Mouse (Mus musculus) neural tube, embryonic 11.5 days (tissue): ENCODE measurements around the gene Sdc4. TPM values are rescaled to one million over a fixed set of nuclear protein-coding genes. Genes with fewer than 3 reads are reported as not detected.

Source experiments
- ATAC-seq: fragments of 200-750 bp; cut with Nextera tagmentation; 2 replicates; pipeline ENCODE4 v1.8.0; 2017; ENCODE audit warnings: moderate number of reproducible peaks, mild to moderate bottlenecking, moderate TSS enrichment, moderate library complexity; ENCODE audit not compliant: insufficient read depth, low FRiP score, low TSS enrichment
- DNase-seq: peaks from one replicate; pipeline ENCODE4 v3.0.0-alpha.2; 2015; ENCODE audit warnings: low spot score
- H3K27ac ChIP-seq: fragments of 300-500 bp; sonication (generic); 2 replicates; pipeline ENCODE4 v1.5.1; 2014; ENCODE audit warnings: low read depth, mild to moderate bottlenecking, low read length
- H3K27me3 ChIP-seq: fragments of 300-500 bp; sonication (generic); 2 replicates; pipeline ENCODE4 v1.6.1; 2014; ENCODE audit warnings: mild to moderate bottlenecking, low read length, mixed read lengths; ENCODE audit not compliant: control insufficient read depth, insufficient read depth
- H3K36me3 ChIP-seq: fragments of 300-500 bp; sonication (generic); 2 replicates; pipeline ENCODE4 v1.6.1; 2014; ENCODE audit warnings: mild to moderate bottlenecking, low read length, moderate library complexity, mixed read lengths; ENCODE audit not compliant: control insufficient read depth, insufficient read depth
- H3K4me1 ChIP-seq: fragments of 300-500 bp; sonication (generic); 2 replicates; pipeline ENCODE4 v1.6.1; 2014; ENCODE audit warnings: low read length, mixed read lengths; ENCODE audit not compliant: control insufficient read depth, insufficient read depth
- H3K4me2 ChIP-seq: fragments of 300-500 bp; sonication (generic); 2 replicates; pipeline ENCODE4 v1.6.1; 2014; ENCODE audit warnings: low read depth, mild to moderate bottlenecking, moderate library complexity
- H3K4me3 ChIP-seq: fragments of 300-500 bp; sonication (generic); 2 replicates; pipeline ENCODE4 v1.5.1; 2014; ENCODE audit warnings: low read depth, low read length
- H3K9ac ChIP-seq: fragments of 300-500 bp; sonication (generic); 2 replicates; pipeline ENCODE4 v1.6.1; 2014; ENCODE audit warnings: mild to moderate bottlenecking, low read length
- H3K9me3 ChIP-seq: fragments of 300-500 bp; sonication (generic); 2 replicates; pipeline ENCODE4 v1.6.1; 2016; ENCODE audit warnings: low read length; ENCODE audit not compliant: control insufficient read depth
- WGBS: fragments of 180-500 bp; shearing (Covaris S2); extraction: QIAGEN DNeasy Blood & Tissue Kit; methylation state at CpG from one replicate; pipeline ENCODE4 v1.1.7; 2014; 5-methylcytosine and 5-hydroxymethylcytosine counted together
- polyA plus RNA-seq: library from polyadenylated mRNA; unstranded; fragments of >200 nt; fragmentation: Nextera tagmentation; extraction: Ambion mirVana; gene quantifications from 2 replicates; pipeline ENCODE4 v1.2.1, GENCODE M21; 2014

Gene Sdc4
- polyA plus RNA-seq, 1 experiment from 2014 or later, result 11.5 TPM

- Histone ChIP-seq H3K27ac (no peak overlapping the region), H3K4me1 (peaks cover 5% of the 10 kb centered on the region; the same call in 1 of the 2 replicates), H3K27me3 (peaks cover 95% of the 10 kb centered on the region), H3K36me3 (no peaks in the 10 kb centered on the region), H3K9me3 (no peaks in the 10 kb centered on the region), H3K4me3 (peak overlapping the region; percentile 19), H3K4me2 (peak overlapping the region; percentile 36), H3K9ac (no peak overlapping the region; the same call in 1 of the 2 replicates)
- DNase-seq, result peak; percentile 45
- no peak for ATAC-seq
- under 1% methylated on average over 45 of the region's 49 CpGs for WGBS
These were observed 39.4 kb downstream of the Sdc4 start for GRCm38 (mm10) chr2:164404082-164404990.

GRCm38 (mm10) chr2:164403396-164404081 is 40.1 kb downstream of the Sdc4 start:
- Histone ChIP-seq H3K4me3 (no peak overlapping the region), H3K4me1 (peaks cover 5% of the 10 kb centered on the region; the same call in 1 of the 2 replicates), H3K4me2 (no peak overlapping the region), H3K36me3 (no peaks in the 10 kb centered on the region), H3K9ac (no peak overlapping the region), H3K27me3 (peaks cover 94% of the 10 kb centered on the region), H3K9me3 (no peaks in the 10 kb centered on the region), H3K27ac (no peak overlapping the region)
- DNase-seq, result no peak
- no peak for ATAC-seq
- WGBS, result 7% methylated on average over 14 of the region's 14 CpGs

GRCm38 (mm10) chr2:164402906-164403305 is 40.8 kb downstream of the Sdc4 start, which contains the start of gene Rbpjl:
Gene Rbpjl, plus strand, starts transcription at chr2:164403141.
- 3% methylated on average over 17 of the region's 17 CpGs for WGBS
- no peak within 1 kb of the TSS for H3K9ac ChIP-seq
- peak; percentile 84 for DNase-seq

GRCm38 (mm10) chr2:164396911-164397310 is 46.8 kb downstream of the Sdc4 start:
- H3K27me3 ChIP-seq, result peaks cover 32% of the 10 kb centered on the region
- no peaks in the 10 kb centered on the region for H3K4me1 ChIP-seq
- H3K36me3 ChIP-seq, result no peaks in the 10 kb centered on the region
- H3K9me3 ChIP-seq, result no peaks in the 10 kb centered on the region
- H3K27ac ChIP-seq, result no peak overlapping the region
- no peak overlapping the region for H3K9ac ChIP-seq
- DNase-seq (no peak), ATAC-seq (no peak)
- no peak overlapping the region for H3K4me3 ChIP-seq
- no peak overlapping the region for H3K4me2 ChIP-seq
- WGBS, result 81% methylated on average over 12 of the region's 12 CpGs

More at GRCm38 (mm10) chr2:164402906-164403305, 40.8 kb downstream of the Sdc4 start, which contains the start of gene Rbpjl:
- peaks cover 88% of the 10 kb centered on the region for H3K27me3 ChIP-seq
- H3K9me3 ChIP-seq, result no peaks in the 10 kb centered on the region
- H3K4me1 ChIP-seq, result peaks cover 5% of the 10 kb centered on the region; the same call in 1 of the 2 replicates
- H3K36me3 ChIP-seq, result no peaks in the 10 kb centered on the region
- no peak; the same call in 1 of the 2 replicates for ATAC-seq
- H3K4me3 ChIP-seq, result no peak within 1 kb of the TSS
- no peak within 1 kb of the TSS for H3K27ac ChIP-seq
- no peak within 1 kb of the TSS for H3K4me2 ChIP-seq

- no peak overlapping the region for H3K27ac ChIP-seq
- 91% methylated on average over 7 of the region's 7 CpGs for WGBS
- no peak for ATAC-seq
- H3K36me3 ChIP-seq, result no peaks in the 10 kb centered on the region
- no peak overlapping the region for H3K9ac ChIP-seq
- DNase-seq, result no peak
- no peak overlapping the region for H3K4me2 ChIP-seq
- no peak overlapping the region for H3K4me3 ChIP-seq
- H3K27me3 ChIP-seq, result peaks cover 23% of the 10 kb centered on the region
- no peaks in the 10 kb centered on the region for H3K9me3 ChIP-seq
- no peaks in the 10 kb centered on the region for H3K4me1 ChIP-seq
These were observed 47.6 kb downstream of the Sdc4 start for GRCm38 (mm10) chr2:164396076-164396475.

- 0 out of 2 replicates have a peak, but pooled peaks cover 3% of the 10 kb centered on the region for H3K4me1 ChIP-seq
- H3K27ac ChIP-seq, result no peak overlapping the region
- no peak overlapping the region for H3K4me2 ChIP-seq
- no peak for DNase-seq
- no peaks in the 10 kb centered on the region for H3K9me3 ChIP-seq
- H3K36me3 ChIP-seq, result no peaks in the 10 kb centered on the region
- H3K4me3 ChIP-seq, result no peak overlapping the region
- no peak for ATAC-seq
- no peak overlapping the region for H3K9ac ChIP-seq
- WGBS, result 78% methylated on average over 29 of the region's 29 CpGs
- 0 out of 2 replicates have a peak, but pooled peaks cover 4% of the 10 kb centered on the region for H3K27me3 ChIP-seq
These were observed 50.6 kb downstream of the Sdc4 start for GRCm38 (mm10) chr2:164393126-164393525.

GRCm38 (mm10) chr2:164389499-164389898 is 54.2 kb downstream of the Sdc4 start:
- Histone ChIP-seq H3K4me3 (peak overlapping the region; percentile 35), H3K27me3 (0 out of 2 replicates have a peak, but pooled peaks cover 4% of the 10 kb centered on the region), H3K4me2 (peak overlapping the region; percentile 57), H3K36me3 (no peaks in the 10 kb centered on the region), H3K27ac (no peak overlapping the region), H3K9ac (peak overlapping the region; percentile 55; the same call in 1 of the 2 replicates), H3K4me1 (peaks cover 8% of the 10 kb centered on the region; the same call in 1 of the 2 replicates), H3K9me3 (no peaks in the 10 kb centered on the region)
- ATAC-seq (peak; percentile 64), DNase-seq (peak; percentile 93)
- under 1% methylated on average over 30 of the region's 30 CpGs for WGBS

GRCm38 (mm10) chr2:164389020-164389419 is 54.7 kb downstream of the Sdc4 start, which contains the start of gene Slpi:
Gene Slpi, minus strand, starts transcription at chr2:164389095.
- DNase-seq, result peak; percentile 68
- Histone ChIP-seq H3K4me3 (peak within 1 kb of the TSS; percentile 35), H3K27me3 (0 out of 2 replicates have a peak, but pooled peaks cover 4% of the 10 kb centered on the region), H3K36me3 (no peaks in the 10 kb centered on the region), H3K9ac (peak within 1 kb of the TSS; percentile 55; the same call in 1 of the 2 replicates), H3K4me2 (peak within 1 kb of the TSS; percentile 57), H3K9me3 (no peaks in the 10 kb centered on the region), H3K27ac (no peak within 1 kb of the TSS), H3K4me1 (peaks cover 8% of the 10 kb centered on the region; the same call in 1 of the 2 replicates)
- ATAC-seq, result peak; percentile 79
- WGBS, result under 1% methylated on average over 17 of the region's 17 CpGs
